Mouse (Mus musculus): ENCODE data around the gene Gm6460. TPM values are rescaled to one million over a fixed set of nuclear protein-coding genes. Genes with fewer than 3 reads are reported as not detected.

Gene Gm6460
- total RNA-seq (2023): not detected

GRCm38 (mm10) chr5:11594613-11595012, at the start of gene Gm6460:
Gm6460 (plus strand) TSS chr5:11594913.

Other genes starting within 250 kb of the Gm6460 start
- not detected for gene Gm8897, start 178.5 kb upstream of the Gm6460 start, total RNA-seq (2023)
- gene Gm8906, start 92.2 kb upstream of the Gm6460 start, total RNA-seq (2023): not detected
- not detected for gene Gm8922, start 87.0 kb downstream of the Gm6460 start, total RNA-seq (2023)
- gene Gm8926, start 175.6 kb downstream of the Gm6460 start, total RNA-seq (2023): not detected